Mouse (Mus musculus) brain, embryonic 14.5 days (tissue): ENCODE measurements at regions not wholly inside any gene's neighbourhood (a gene's known extent, or its start where the extent isn't known, plus 50 kb on each side); places are given as distances from the start of the nearest gene placed in this dataset.
A peak's percentile ranks its signal among the peaks of the same experiment; 100 is the strongest.

Source experiments
- CTCF ChIP-seq: fragments of 200-500 bp; IDR thresholded peaks from 2 replicates; pipeline ENCODE4 v1.5.1; 2012; ENCODE audit warnings: inconsistent platforms, mild to moderate bottlenecking, moderate library complexity, borderline replicate concordance; ENCODE audit not compliant: insufficient read depth, insufficient read length; ENCODE audit errors: extremely low read depth
- POLR2A ChIP-seq: fragments of 200-500 bp; IDR thresholded peaks from 2 replicates; pipeline ENCODE4 v1.6.1; 2012; ENCODE audit warnings: mild to moderate bottlenecking, inconsistent platforms, borderline replicate concordance; ENCODE audit not compliant: poor library complexity, insufficient read depth, insufficient read length, severe bottlenecking; ENCODE audit errors: extremely low read depth

- peak; percentile 62; the same call in 1 of the 2 replicates for TF ChIP-seq CTCF
- no peak for TF ChIP-seq POLR2A
These were observed 79.4 kb downstream of the Klhl25 start for GRCm38 (mm10) chr7:75927537-75927936.
